Mouse (Mus musculus): ENCODE measurements around the gene Ulbp1. TPM values are rescaled to one million over a fixed set of nuclear protein-coding genes. Genes with fewer than 3 reads are reported as not detected.

The Ulbp1 gene
- total and polyA plus RNA-seq, 2 experiments from 2014 or later = 0.11 to 0.49 TPM

DNA sequence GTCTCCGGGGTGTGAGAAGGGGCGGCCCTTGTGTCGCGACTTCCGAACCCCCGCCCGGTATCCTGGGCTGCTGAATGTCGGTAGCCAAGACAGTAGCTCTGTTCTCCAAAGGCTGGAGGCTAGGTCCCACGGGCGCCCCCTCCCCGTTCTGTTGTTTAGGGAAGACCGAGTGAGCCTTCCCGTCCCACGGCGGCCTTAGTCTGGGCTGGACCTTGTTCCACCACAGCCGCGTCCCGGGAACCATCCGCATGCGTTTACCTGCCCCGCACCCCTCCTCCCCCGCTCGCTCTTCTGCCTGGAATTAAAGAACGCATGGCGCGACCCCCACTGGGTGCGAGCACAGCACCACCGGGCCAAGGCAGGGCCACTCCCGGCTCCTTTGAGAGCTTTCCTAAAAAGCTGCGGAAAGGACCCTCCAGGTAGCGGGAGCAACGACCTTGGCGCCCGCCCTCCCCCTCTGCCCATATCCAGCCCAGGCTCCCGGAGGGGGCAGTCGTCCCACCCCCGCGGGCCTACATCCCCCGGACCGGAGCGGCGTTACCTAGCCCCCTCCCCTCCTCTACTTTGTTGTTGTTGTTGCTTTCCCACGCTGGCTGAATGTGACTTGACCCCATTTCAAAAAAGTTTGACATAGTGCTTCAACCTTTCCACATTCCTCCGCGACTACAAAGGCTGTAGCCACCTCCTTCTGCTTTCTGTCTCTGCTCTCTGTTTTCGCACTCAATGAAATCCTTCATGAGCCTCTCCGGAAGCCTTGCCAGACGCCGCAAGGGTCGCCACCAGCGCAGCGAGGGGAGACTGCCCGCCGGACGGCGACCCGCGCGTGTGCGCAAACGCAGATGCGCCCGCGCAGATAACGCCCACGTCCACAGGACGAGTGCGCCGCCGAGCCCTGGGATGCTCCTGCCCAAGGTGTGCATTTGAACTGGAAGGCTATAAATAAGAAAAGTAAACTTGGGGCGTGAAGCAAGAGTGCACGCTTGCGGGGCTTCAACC is 81.2 kb downstream of the Ulbp1 start:
- H3K9me3 ChIP-seq (ENCODE audit: low read length) = no peaks in the 10 kb centered on the region
- H3K27me3 ChIP-seq (ENCODE audit: insufficient read depth, low read length) = peaks cover 19% of the 10 kb centered on the region
- under 1% methylated on average over 68 of the region's 73 CpGs for WGBS
- peak overlapping the region; percentile 99 for H3K4me2 ChIP-seq (ENCODE audit: low read depth, low read length, poor library complexity, severe bottlenecking)
- peak; percentile 39 for ATAC-seq (ENCODE audit: low FRiP score)
- no peak overlapping the region for H3K9ac ChIP-seq (replicated peaks; ENCODE audit: low read length, poor library complexity, severe bottlenecking)
- TF ChIP-seq CTCF (IDR thresholded peaks at IDR 0.05) = no peak
- no peak overlapping the region for H3K27ac ChIP-seq (ENCODE audit: low read depth, low read length)
- no peaks in the 10 kb centered on the region for H3K36me3 ChIP-seq (ENCODE audit: insufficient read depth, low read length)
- no peak for DNase-seq (ENCODE audit: low spot score)
- H3K4me1 ChIP-seq (ENCODE audit: insufficient read depth, low read length) = no peaks in the 10 kb centered on the region
- peak overlapping the region; percentile 53 for H3K4me3 ChIP-seq (ENCODE audit: low read depth, low read length)

DNA sequence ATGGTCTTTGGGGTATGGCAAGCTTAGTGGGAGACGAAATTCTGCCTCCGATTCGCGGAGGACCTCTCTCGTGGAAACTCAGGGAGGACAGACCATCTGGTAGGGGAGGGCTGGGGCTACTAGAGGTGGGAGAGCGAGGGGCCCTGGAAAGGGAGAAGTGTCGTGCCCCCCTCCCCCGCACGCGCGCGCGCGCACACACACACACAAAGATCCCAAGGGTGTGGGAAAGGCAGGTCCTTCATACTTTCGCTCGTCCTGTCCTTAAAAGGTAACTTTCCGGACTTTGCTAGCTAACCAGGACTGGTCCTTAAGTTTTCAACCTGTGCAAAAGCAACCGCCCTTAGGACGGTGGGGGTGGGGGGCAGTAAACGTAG is 81.9 kb downstream of the Ulbp1 start:
- H3K9me3 ChIP-seq (ENCODE audit: low read length) = no peaks in the 10 kb centered on the region
- no peaks in the 10 kb centered on the region for H3K36me3 ChIP-seq (ENCODE audit: insufficient read depth, low read length)
- no peak for TF ChIP-seq CTCF (IDR thresholded peaks at IDR 0.05)
- H3K4me3 ChIP-seq (ENCODE audit: low read depth, low read length) = peak overlapping the region; percentile 53
- H3K4me1 ChIP-seq (ENCODE audit: insufficient read depth, low read length) = no peaks in the 10 kb centered on the region
- DNase-seq (ENCODE audit: low spot score) = no peak
- peak overlapping the region; percentile 99 for H3K4me2 ChIP-seq (ENCODE audit: low read depth, low read length, poor library complexity, severe bottlenecking)
- no peak overlapping the region for H3K9ac ChIP-seq (replicated peaks; ENCODE audit: low read length, poor library complexity, severe bottlenecking)
- H3K27me3 ChIP-seq (ENCODE audit: insufficient read depth, low read length) = peaks cover 19% of the 10 kb centered on the region
- no peak overlapping the region for H3K27ac ChIP-seq (ENCODE audit: low read depth, low read length)
- WGBS = under 1% methylated on average over 18 of the region's 20 CpGs
- ATAC-seq (ENCODE audit: low FRiP score) = no peak

DNA sequence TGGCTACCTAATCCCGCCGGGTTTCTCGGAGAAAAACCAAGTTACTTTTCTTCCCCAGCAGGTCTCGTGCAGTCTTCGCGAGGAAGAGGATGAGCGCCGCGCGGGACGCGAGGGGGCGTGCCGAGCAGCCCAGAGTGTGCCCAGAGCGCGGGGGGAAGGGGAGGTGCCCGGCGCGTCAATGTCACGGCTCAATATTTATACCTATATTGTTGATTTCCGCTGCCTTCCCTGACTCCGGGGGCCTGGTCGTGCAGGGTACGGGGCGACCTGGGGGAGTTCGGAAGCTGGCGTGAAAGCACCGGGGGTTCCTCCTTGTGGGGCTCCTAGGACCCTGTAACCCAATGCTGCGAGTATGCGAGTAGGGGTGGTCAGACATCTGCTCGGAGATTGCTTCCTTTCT is 82.3 kb downstream of the Ulbp1 start:
- H3K4me2 ChIP-seq (ENCODE audit: low read depth, low read length, poor library complexity, severe bottlenecking) = peak overlapping the region; percentile 99
- H3K4me3 ChIP-seq (ENCODE audit: low read depth, low read length) = peak overlapping the region; percentile 53
- no peaks in the 10 kb centered on the region for H3K4me1 ChIP-seq (ENCODE audit: insufficient read depth, low read length)
- DNase-seq (ENCODE audit: low spot score) (peak; percentile 11), ATAC-seq (ENCODE audit: low FRiP score) (peak; percentile 45)
- H3K9ac ChIP-seq (replicated peaks; ENCODE audit: low read length, poor library complexity, severe bottlenecking) = peak overlapping the region; percentile 44
- H3K27me3 ChIP-seq (ENCODE audit: insufficient read depth, low read length) = peaks cover 19% of the 10 kb centered on the region
- WGBS = under 1% methylated on average over 31 of the region's 31 CpGs
- H3K27ac ChIP-seq (ENCODE audit: low read depth, low read length) = no peak overlapping the region
- no peaks in the 10 kb centered on the region for H3K9me3 ChIP-seq (ENCODE audit: low read length)
- H3K36me3 ChIP-seq (ENCODE audit: insufficient read depth, low read length) = no peaks in the 10 kb centered on the region
- TF ChIP-seq CTCF (IDR thresholded peaks at IDR 0.05) = 0 out of 2 replicates have a peak, but pooled peaks have one; percentile 24

Other genes with a start within 250 kb of the Ulbp1 start
- 123 and 139 TPM in 2 replicates for gene Lrp11, start 116.2 kb upstream of the Ulbp1 start, total RNA-seq (2014; rRNA removed)
- gene Lrp11, start 116.2 kb upstream of the Ulbp1 start, polyA plus RNA-seq (2015; fragmentation: Nextera tagmentation; extraction: Ambion mirVana) = 48.2 and 51.7 TPM in 2 replicates
- 7.8 and 8.0 TPM in 2 replicates for gene Nup43, start 193.9 kb upstream of the Ulbp1 start, total RNA-seq (2014; rRNA removed)
- gene Nup43, start 193.9 kb upstream of the Ulbp1 start, polyA plus RNA-seq (2015; fragmentation: Nextera tagmentation; extraction: Ambion mirVana) = 17.5 and 17.8 TPM in 2 replicates
- gene Pcmt1, start 207.5 kb upstream of the Ulbp1 start, total RNA-seq (2014; rRNA removed) = 70.6 and 81.0 TPM in 2 replicates
- gene Pcmt1, start 207.5 kb upstream of the Ulbp1 start, polyA plus RNA-seq (2015; fragmentation: Nextera tagmentation; extraction: Ambion mirVana) = 178 and 179 TPM in 2 replicates
- gene Lats1, start 207.6 kb upstream of the Ulbp1 start, total RNA-seq (2014; rRNA removed) = 45.4 and 50.9 TPM in 2 replicates
- 6.5 and 7.7 TPM in 2 replicates for gene Lats1, start 207.6 kb upstream of the Ulbp1 start, polyA plus RNA-seq (2015; fragmentation: Nextera tagmentation; extraction: Ambion mirVana)